Mouse (Mus musculus): ENCODE data around the gene Carmil1. TPM values are rescaled to one million over a fixed set of nuclear protein-coding genes. Genes with fewer than 3 reads are reported as not detected.

The Carmil1 gene
- polyA plus RNA-seq, 1 experiment from 2014 or later = 2.8 TPM

GRCm38 (mm10) chr13:24159972-24160371 is 120.6 kb downstream of the Carmil1 start:
- Histone ChIP-seq H3K27ac (no peak overlapping the region), H3K79me2 (ENCODE audit: inconsistent target) (no peaks in the 10 kb centered on the region), H3K4me3 (ENCODE audit: inconsistent target) (no peak overlapping the region), H3K36me3 (ENCODE audit: inconsistent target) (no peaks in the 10 kb centered on the region)
- WGBS (ENCODE audit: missing documents) = 86% methylated on average over 4 of the region's 4 CpGs

GRCm38 (mm10) chr13:24159190-24159965 is 121.2 kb downstream of the Carmil1 start:
- no peak overlapping the region for H3K27ac ChIP-seq
- 92% methylated on average over 8 of the region's 8 CpGs for WGBS (ENCODE audit: missing documents)

GRCm38 (mm10) chr13:24157560-24158011 is 123.0 kb downstream of the Carmil1 start:
- Histone ChIP-seq H3K36me3 (ENCODE audit: inconsistent target) (no peaks in the 10 kb centered on the region), H3K79me2 (ENCODE audit: inconsistent target) (no peaks in the 10 kb centered on the region), H3K4me3 (ENCODE audit: inconsistent target) (no peak overlapping the region), H3K27ac (no peak overlapping the region)
- WGBS (ENCODE audit: missing documents) = 94% methylated on average over 10 of the region's 10 CpGs

More at GRCm38 (mm10) chr13:24159190-24159965, 121.2 kb downstream of the Carmil1 start:
- Histone ChIP-seq H3K36me3 (ENCODE audit: inconsistent target) (no peaks in the 10 kb centered on the region), H3K4me3 (ENCODE audit: inconsistent target) (no peak overlapping the region), H3K79me2 (ENCODE audit: inconsistent target) (no peaks in the 10 kb centered on the region)

GRCm38 (mm10) chr13:24155190-24155589 is 125.4 kb downstream of the Carmil1 start:
- no peak overlapping the region for H3K27ac ChIP-seq

GRCm38 (mm10) chr13:24154281-24155061 is 126.1 kb downstream of the Carmil1 start:
- H3K36me3 ChIP-seq (ENCODE audit: inconsistent target) = no peaks in the 10 kb centered on the region
- no peaks in the 10 kb centered on the region for H3K79me2 ChIP-seq (ENCODE audit: inconsistent target)
- 65% methylated on average over 10 of the region's 10 CpGs for WGBS (ENCODE audit: missing documents)
- H3K27ac ChIP-seq = no peak overlapping the region
- H3K4me3 ChIP-seq (ENCODE audit: inconsistent target) = no peak overlapping the region

More at GRCm38 (mm10) chr13:24155190-24155589, 125.4 kb downstream of the Carmil1 start:
- Histone ChIP-seq H3K4me3 (ENCODE audit: inconsistent target) (no peak overlapping the region), H3K36me3 (ENCODE audit: inconsistent target) (no peaks in the 10 kb centered on the region), H3K79me2 (ENCODE audit: inconsistent target) (no peaks in the 10 kb centered on the region)
- 81% methylated on average over 6 of the region's 6 CpGs for WGBS (ENCODE audit: missing documents)

- no peaks in the 10 kb centered on the region for H3K36me3 ChIP-seq (ENCODE audit: inconsistent target)
- 84% methylated on average over 7 of the region's 7 CpGs for WGBS (ENCODE audit: missing documents)
- H3K4me3 ChIP-seq (ENCODE audit: inconsistent target) = no peak overlapping the region
- no peak overlapping the region for H3K27ac ChIP-seq
- H3K79me2 ChIP-seq (ENCODE audit: inconsistent target) = no peaks in the 10 kb centered on the region
Measured at GRCm38 (mm10) chr13:24152610-24153009, 128.0 kb downstream of the Carmil1 start.

GRCm38 (mm10) chr13:24151335-24151734 is 129.3 kb downstream of the Carmil1 start:
- Histone ChIP-seq H3K36me3 (ENCODE audit: inconsistent target) (no peaks in the 10 kb centered on the region), H3K27ac (no peak overlapping the region), H3K4me3 (ENCODE audit: inconsistent target) (no peak overlapping the region), H3K79me2 (ENCODE audit: inconsistent target) (no peaks in the 10 kb centered on the region)
- 91% methylated on average over 6 of the region's 6 CpGs for WGBS (ENCODE audit: missing documents)

- Histone ChIP-seq H3K27ac (no peak overlapping the region), H3K4me3 (ENCODE audit: inconsistent target) (no peak overlapping the region), H3K36me3 (ENCODE audit: inconsistent target) (no peaks in the 10 kb centered on the region), H3K79me2 (ENCODE audit: inconsistent target) (no peaks in the 10 kb centered on the region)
- 38% methylated on average over 1 of the region's 1 CpGs for WGBS (ENCODE audit: missing documents)
Measured at GRCm38 (mm10) chr13:24148549-24148948, 132.0 kb downstream of the Carmil1 start.

- no peaks in the 10 kb centered on the region for H3K79me2 ChIP-seq (ENCODE audit: inconsistent target)
- WGBS (ENCODE audit: missing documents) = 96% methylated on average over 3 of the region's 3 CpGs
- no peaks in the 10 kb centered on the region for H3K36me3 ChIP-seq (ENCODE audit: inconsistent target)
- no peak overlapping the region for H3K27ac ChIP-seq
- no peak overlapping the region for H3K4me3 ChIP-seq (ENCODE audit: inconsistent target)
Measured at GRCm38 (mm10) chr13:24147006-24147405, 133.6 kb downstream of the Carmil1 start.

- WGBS (ENCODE audit: missing documents) = 87% methylated on average over 5 of the region's 5 CpGs
Measured at GRCm38 (mm10) chr13:24146541-24146940, 134.1 kb downstream of the Carmil1 start.

GRCm38 (mm10) chr13:24144858-24145257 is 135.7 kb downstream of the Carmil1 start:
- WGBS (ENCODE audit: missing documents) = 67% methylated on average over 4 of the region's 4 CpGs
- H3K4me3 ChIP-seq (ENCODE audit: inconsistent target) = no peak overlapping the region
- no peaks in the 10 kb centered on the region for H3K36me3 ChIP-seq (ENCODE audit: inconsistent target)
- H3K27ac ChIP-seq = no peak overlapping the region
- no peaks in the 10 kb centered on the region for H3K79me2 ChIP-seq (ENCODE audit: inconsistent target)

More at GRCm38 (mm10) chr13:24146541-24146940, 134.1 kb downstream of the Carmil1 start:
- no peaks in the 10 kb centered on the region for H3K36me3 ChIP-seq (ENCODE audit: inconsistent target)
- H3K27ac ChIP-seq = no peak overlapping the region
- no peak overlapping the region for H3K4me3 ChIP-seq (ENCODE audit: inconsistent target)
- H3K79me2 ChIP-seq (ENCODE audit: inconsistent target) = no peaks in the 10 kb centered on the region

GRCm38 (mm10) chr13:24144141-24144540 is 136.5 kb downstream of the Carmil1 start:
- Histone ChIP-seq H3K36me3 (ENCODE audit: inconsistent target) (no peaks in the 10 kb centered on the region), H3K27ac (no peak overlapping the region), H3K79me2 (ENCODE audit: inconsistent target) (no peaks in the 10 kb centered on the region), H3K4me3 (ENCODE audit: inconsistent target) (no peak overlapping the region)
- WGBS (ENCODE audit: missing documents) = 79% methylated on average over 2 of the region's 2 CpGs

- Histone ChIP-seq H3K36me3 (ENCODE audit: inconsistent target) (no peaks in the 10 kb centered on the region), H3K27ac (no peak overlapping the region), H3K79me2 (ENCODE audit: inconsistent target) (no peaks in the 10 kb centered on the region), H3K4me3 (ENCODE audit: inconsistent target) (no peak overlapping the region)
- whole genome bisulfite sequencing (ENCODE audit: missing documents) = 99% methylated on average over 5 of the region's 5 CpGs
Measured at GRCm38 (mm10) chr13:24136836-24137235, 143.8 kb downstream of the Carmil1 start.

- WGBS (ENCODE audit: missing documents) = 92% methylated on average over 21 of the region's 21 CpGs
- no peak overlapping the region for H3K4me3 ChIP-seq (ENCODE audit: inconsistent target)
- H3K79me2 ChIP-seq (ENCODE audit: inconsistent target) = no peaks in the 10 kb centered on the region
Measured at GRCm38 (mm10) chr13:24135282-24136230, 145.0 kb downstream of the Carmil1 start.

More at GRCm38 (mm10) chr13:24135282-24136230, 145.0 kb downstream of the Carmil1 start:
- Histone ChIP-seq H3K36me3 (ENCODE audit: inconsistent target) (no peaks in the 10 kb centered on the region), H3K27ac (no peak overlapping the region)
